ENCODE assay signal across 13 mouse cellular contexts in genomic region chr16:6436445-6436844, GRCm38 (mm10).
DNase-seq lines count a peak whose midpoint lies in the region; ATAC-seq and TF ChIP-seq lines count a peak whose summit lies in the region.
"Had no signal": no experiment of that assay in that cellular context is flagged by ENCODE, and none has a peak within 500 bp of the region (broad histone marks: within the 10 kb centered on the region; RNA-seq: fewer than 3 reads in every experiment).

No protein-coding gene starts in this region.

- H3K9me3 ChIP-seq in kidney, postnatal 0 days (replicated peaks; ENCODE audit: low read length), result no peaks in the 10 kb centered on the region
- no peaks in the 10 kb centered on the region for H3K9me3 ChIP-seq in heart, embryonic 12.5 days (replicated peaks)
- H3K9me3 ChIP-seq: forebrain, embryonic 12.5 days; stomach, embryonic 15.5 days had no signal

- H3K36me3 ChIP-seq in kidney, postnatal 0 days (ENCODE audit: insufficient read depth, low read length), result no peaks in the 10 kb centered on the region
- no peaks in the 10 kb centered on the region for H3K36me3 ChIP-seq in heart, embryonic 12.5 days
- H3K36me3 ChIP-seq: forebrain, embryonic 12.5 days; stomach, embryonic 15.5 days had no signal

- no peak overlapping the region for H3K4me3 ChIP-seq in kidney, postnatal 0 days (replicated peaks; ENCODE audit: low read depth, low read length)
- no peak overlapping the region for H3K4me3 ChIP-seq in heart, embryonic 12.5 days
- H3K4me3 ChIP-seq: forebrain, embryonic 12.5 days; stomach, embryonic 15.5 days had no signal

- no peak overlapping the region for H3K9ac ChIP-seq in kidney, postnatal 0 days (ENCODE audit: low read depth, low read length)
- H3K9ac ChIP-seq in heart, embryonic 12.5 days, result no peak overlapping the region
- H3K9ac ChIP-seq: forebrain, embryonic 12.5 days; stomach, embryonic 15.5 days had no signal

- ATAC-seq in kidney, postnatal 0 days (replicated peaks; ENCODE audit: low FRiP score, low read depth), result no peak
- no peak for ATAC-seq in heart, embryonic 12.5 days (ENCODE audit: insufficient number of reproducible peaks, low FRiP score)

- H3K27ac ChIP-seq in kidney, postnatal 0 days, result no peak overlapping the region
- H3K27ac ChIP-seq in heart, embryonic 12.5 days (ENCODE audit: poor library complexity, severe bottlenecking), result no peak overlapping the region
- H3K27ac ChIP-seq: forebrain, embryonic 12.5 days; stomach, embryonic 15.5 days had no signal

- no peaks in the 10 kb centered on the region for H3K4me1 ChIP-seq in kidney, postnatal 0 days (replicated peaks; ENCODE audit: insufficient read depth, low read length)
- no peaks in the 10 kb centered on the region for H3K4me1 ChIP-seq in heart, embryonic 12.5 days (replicated peaks)
- H3K4me1 ChIP-seq: forebrain, embryonic 12.5 days; stomach, embryonic 15.5 days had no signal

- no peaks in the 10 kb centered on the region for H3K27me3 ChIP-seq in kidney, postnatal 0 days (ENCODE audit: insufficient read depth, low read length)
- H3K27me3 ChIP-seq in heart, embryonic 12.5 days (replicated peaks), result no peaks in the 10 kb centered on the region
- H3K27me3 ChIP-seq: forebrain, embryonic 12.5 days; stomach, embryonic 15.5 days had no signal

- H3K4me2 ChIP-seq in kidney, postnatal 0 days (ENCODE audit: low read length), result no peak overlapping the region
- H3K4me2 ChIP-seq in heart, embryonic 12.5 days, result no peak overlapping the region
- H3K4me2 ChIP-seq: forebrain, embryonic 12.5 days; midbrain, embryonic 11.5 days; stomach, embryonic 15.5 days had no signal

- 64% methylated on average over 2 of the region's 2 CpGs for WGBS in kidney, postnatal 0 days
- WGBS in heart, embryonic 12.5 days, result 54% methylated on average over 2 of the region's 2 CpGs

- DNase-seq in kidney, postnatal 0 days (ENCODE audit: low spot score), result no peak
- no peak for DNase-seq in kidney, postnatal 14 days
- peak; percentile 4 for DNase-seq in 416B (ENCODE audit: low read depth)
- peak; percentile 5 for DNase-seq in ES-CJ7 (ENCODE audit: low read depth, low spot score)
- DNase-seq in cerebellum, postnatal 10 days, result peak; percentile 71 to 74
- no peak for DNase-seq in thymus, postnatal 4 days
- DNase-seq: gastrocnemius, postnatal 14 days; lung, adult 2 months; right cerebral cortex, postnatal 14 days had no signal

- peak; percentile 49 for TF ChIP-seq CTCF in kidney, postnatal 0 days (IDR thresholded peaks at IDR 0.05; ENCODE audit: low read depth)

Comparison
In these comparisons a context has a peak if more than half of its experiments do, and no peak if none do; other contexts are left out.
1. DNase-seq: peak in 416B (single experiment), ES-CJ7 (single experiment) and cerebellum, postnatal 10 days (2 of 2); none in kidney, postnatal 0 days (single experiment), kidney, postnatal 14 days (single experiment) and thymus, postnatal 4 days (single experiment).